Mouse (Mus musculus): ENCODE data around the gene Map2. TPM values are rescaled to one million over a fixed set of nuclear protein-coding genes. Genes with fewer than 3 reads are reported as not detected.

Map2 gene
- total and polyA plus RNA-seq, 2 experiments from 2014 or later, result 341 to 1,392 TPM

DNA sequence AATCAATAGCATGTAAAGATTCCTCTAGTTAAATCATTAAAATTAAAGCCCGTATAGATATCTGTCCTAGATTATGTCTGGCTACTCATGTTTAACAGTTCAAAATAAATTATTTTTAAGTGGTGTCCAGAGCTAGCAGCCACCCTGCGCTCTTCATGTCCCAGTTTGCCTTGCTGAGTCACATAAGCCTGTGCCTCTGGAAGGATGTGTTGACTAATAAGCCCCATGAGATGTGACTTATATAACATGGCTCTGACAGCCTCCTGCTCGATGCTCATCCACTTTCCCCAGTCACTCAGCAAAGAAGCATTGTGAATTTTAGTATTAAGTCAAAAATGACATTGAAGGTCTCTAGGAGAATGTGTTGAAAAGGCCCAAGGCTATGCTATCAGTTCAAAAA is 282.7 kb downstream of the Map2 start:
- WGBS, result 69% methylated on average over 3 of the region's 3 CpGs
- Histone ChIP-seq H3K27ac (ENCODE audit: low read depth, low read length) (no peak overlapping the region), H3K9me3 (ENCODE audit: low read length) (no peaks in the 10 kb centered on the region), H3K4me2 (ENCODE audit: low read depth, low read length, poor library complexity, severe bottlenecking) (no peak overlapping the region), H3K4me1 (ENCODE audit: insufficient read depth, low read length) (no peaks in the 10 kb centered on the region), H3K36me3 (ENCODE audit: insufficient read depth, low read length) (no peaks in the 10 kb centered on the region), H3K27me3 (ENCODE audit: insufficient read depth, low read length) (no peaks in the 10 kb centered on the region), H3K4me3 (ENCODE audit: low read depth, low read length) (no peak overlapping the region), H3K9ac (replicated peaks; ENCODE audit: low read length, poor library complexity, severe bottlenecking) (no peak overlapping the region)
- no peak for DNase-seq (ENCODE audit: low spot score)
- ATAC-seq (ENCODE audit: low FRiP score), result no peak; the same call in 1 of the 2 replicates
- TF ChIP-seq CTCF (IDR thresholded peaks at IDR 0.05), result no peak

DNA sequence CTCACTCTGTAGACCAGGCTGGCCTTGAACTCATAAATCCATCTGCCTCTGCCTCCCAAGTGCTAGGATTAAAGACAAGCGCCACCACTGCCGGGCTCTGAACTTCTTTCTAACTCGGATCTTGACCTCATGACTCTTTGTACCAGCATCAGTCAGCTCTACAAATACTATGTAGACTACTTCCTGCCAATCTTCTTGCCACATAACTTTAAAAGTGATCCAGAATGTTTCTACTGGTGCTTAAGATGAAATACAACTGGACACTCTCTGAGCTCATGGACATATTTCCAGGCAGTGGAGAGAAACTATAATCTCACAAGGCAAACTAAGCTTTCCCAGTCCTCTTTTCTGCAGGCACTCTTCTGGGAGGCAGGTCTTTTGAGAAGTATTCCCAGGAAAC is 284.3 kb downstream of the Map2 start:
- Histone ChIP-seq H3K9ac (replicated peaks; ENCODE audit: low read length, poor library complexity, severe bottlenecking) (no peak overlapping the region), H3K4me3 (ENCODE audit: low read depth, low read length) (no peak overlapping the region), H3K36me3 (ENCODE audit: insufficient read depth, low read length) (no peaks in the 10 kb centered on the region), H3K27ac (ENCODE audit: low read depth, low read length) (no peak overlapping the region), H3K4me1 (ENCODE audit: insufficient read depth, low read length) (no peaks in the 10 kb centered on the region), H3K27me3 (ENCODE audit: insufficient read depth, low read length) (no peaks in the 10 kb centered on the region), H3K9me3 (ENCODE audit: low read length) (no peaks in the 10 kb centered on the region), H3K4me2 (ENCODE audit: low read depth, low read length, poor library complexity, severe bottlenecking) (no peak overlapping the region)
- no peak for DNase-seq (ENCODE audit: low spot score)
- no peak for ATAC-seq (ENCODE audit: low FRiP score)
- TF ChIP-seq CTCF (IDR thresholded peaks at IDR 0.05), result no peak
- WGBS, result 72% methylated on average over 3 of the region's 3 CpGs

DNA sequence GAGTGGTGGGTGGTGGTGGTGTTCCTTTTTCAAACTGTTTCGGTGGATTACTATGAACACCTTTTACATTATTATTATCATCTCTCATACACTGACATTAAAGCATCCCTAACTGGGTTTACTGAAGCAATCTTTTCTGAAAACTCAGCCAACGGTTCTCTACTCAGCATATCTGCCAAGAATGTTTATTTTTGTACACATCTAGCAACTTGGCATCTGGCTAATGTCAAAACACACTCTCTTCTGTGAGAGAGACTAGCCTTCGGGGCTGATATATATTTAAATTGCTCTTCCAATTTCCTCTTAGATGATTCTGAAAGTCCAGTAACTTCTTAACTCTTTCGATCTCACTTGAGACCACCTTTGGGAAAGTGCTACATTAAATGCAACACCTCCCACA is 285.8 kb downstream of the Map2 start:
- WGBS, result 86% methylated on average over 4 of the region's 4 CpGs

DNA sequence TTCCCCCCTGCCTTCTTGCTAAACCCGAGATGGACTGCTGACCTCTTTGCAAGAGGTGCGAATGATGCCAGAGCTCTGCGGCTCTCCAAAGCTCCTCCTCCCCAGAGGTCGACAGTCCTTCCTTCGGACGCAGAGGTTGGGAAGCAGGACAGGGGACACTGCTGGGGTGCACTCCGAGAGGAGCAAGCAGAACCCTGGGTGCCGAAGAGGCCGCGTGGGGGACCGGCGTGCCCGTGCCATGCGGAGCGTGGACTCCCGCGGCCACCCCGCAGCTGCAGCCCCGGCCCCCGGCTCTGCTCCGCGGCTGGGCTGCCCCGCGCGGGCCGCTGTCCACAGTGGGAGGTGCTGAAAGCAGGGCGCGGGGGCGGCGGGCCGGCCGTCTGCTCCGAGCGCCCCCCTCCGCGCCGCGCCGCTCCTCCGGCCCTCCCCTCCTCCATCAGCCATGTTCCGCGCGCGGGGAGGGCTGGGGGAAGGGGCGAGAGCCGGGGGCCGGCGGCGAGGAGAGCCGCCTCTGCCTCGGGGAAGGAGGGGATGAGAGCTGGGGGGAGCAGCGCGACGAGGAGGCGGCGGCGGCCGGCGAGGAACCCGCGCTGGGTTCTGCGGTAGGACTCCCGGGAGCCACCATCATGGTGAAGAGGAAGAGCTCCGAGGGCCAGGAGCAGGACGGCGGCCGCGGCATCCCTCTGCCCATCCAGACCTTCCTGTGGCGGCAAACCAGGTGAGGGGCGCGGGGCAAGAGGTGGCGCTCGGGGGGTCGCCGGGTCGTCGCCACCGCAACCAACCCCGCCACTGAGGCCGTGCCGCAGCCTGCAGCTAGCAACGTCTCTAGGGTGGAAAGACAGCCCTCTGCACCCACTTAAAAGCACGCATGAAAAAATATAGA is 293.0 kb downstream of the Map2 start, which contains the start of gene Unc80:
Gene Unc80, plus strand, starts transcription at position 547 of the 883 bp plus-strand sequence.
- H3K27me3 ChIP-seq (ENCODE audit: insufficient read depth, low read length), result no peaks in the 10 kb centered on the region
- H3K9ac ChIP-seq (replicated peaks; ENCODE audit: low read length, poor library complexity, severe bottlenecking), result peak within 1 kb of the TSS; percentile 85
- TF ChIP-seq CTCF (IDR thresholded peaks at IDR 0.05), result no peak
- no peaks in the 10 kb centered on the region for H3K4me1 ChIP-seq (ENCODE audit: insufficient read depth, low read length)
- no peaks in the 10 kb centered on the region for H3K9me3 ChIP-seq (ENCODE audit: low read length)
- peak within 1 kb of the TSS; percentile 80 for H3K4me3 ChIP-seq (ENCODE audit: low read depth, low read length)
- H3K36me3 ChIP-seq (ENCODE audit: insufficient read depth, low read length), result no peaks in the 10 kb centered on the region
- under 1% methylated on average over 45 of the region's 83 CpGs for WGBS
- peak within 1 kb of the TSS; percentile 83 for H3K4me2 ChIP-seq (ENCODE audit: low read depth, low read length, poor library complexity, severe bottlenecking)
- ATAC-seq (ENCODE audit: low FRiP score) (peak; percentile 92), DNase-seq (ENCODE audit: low spot score) (peak; percentile 64)
- peak within 1 kb of the TSS; percentile 80 for H3K27ac ChIP-seq (ENCODE audit: low read depth, low read length)

More for the DNA sequence above, 285.8 kb downstream of the Map2 start:
- Histone ChIP-seq H3K9ac (replicated peaks; ENCODE audit: low read length, poor library complexity, severe bottlenecking) (no peak overlapping the region), H3K36me3 (ENCODE audit: insufficient read depth, low read length) (no peaks in the 10 kb centered on the region), H3K4me3 (ENCODE audit: low read depth, low read length) (no peak overlapping the region), H3K4me1 (ENCODE audit: insufficient read depth, low read length) (no peaks in the 10 kb centered on the region), H3K27me3 (ENCODE audit: insufficient read depth, low read length) (no peaks in the 10 kb centered on the region), H3K4me2 (ENCODE audit: low read depth, low read length, poor library complexity, severe bottlenecking) (no peak overlapping the region), H3K9me3 (ENCODE audit: low read length) (no peaks in the 10 kb centered on the region), H3K27ac (ENCODE audit: low read depth, low read length) (no peak overlapping the region)
- no peak for DNase-seq (ENCODE audit: low spot score)
- TF ChIP-seq CTCF (IDR thresholded peaks at IDR 0.05), result no peak
- no peak for ATAC-seq (ENCODE audit: low FRiP score)

DNA sequence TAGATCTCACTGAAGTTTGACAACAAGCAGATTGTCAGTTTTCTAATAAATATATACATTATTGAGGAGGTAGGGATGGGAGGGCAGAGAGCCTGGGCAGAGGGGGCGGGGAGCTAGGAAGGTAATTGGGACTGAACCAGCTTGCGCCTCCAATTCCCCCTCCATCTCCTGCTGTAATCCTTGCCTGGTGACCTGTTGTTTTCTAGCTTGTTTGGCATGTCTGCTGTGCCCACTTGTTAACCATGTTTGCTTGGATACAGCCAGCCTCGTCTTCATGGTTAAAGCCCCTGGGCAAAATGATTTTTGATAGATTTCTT is 293.6 kb downstream of the Map2 start:
- Histone ChIP-seq H3K27me3 (ENCODE audit: insufficient read depth, low read length) (no peaks in the 10 kb centered on the region), H3K27ac (ENCODE audit: low read depth, low read length) (peak overlapping the region; percentile 80), H3K9ac (replicated peaks; ENCODE audit: low read length, poor library complexity, severe bottlenecking) (peak overlapping the region; percentile 85), H3K4me1 (ENCODE audit: insufficient read depth, low read length) (no peaks in the 10 kb centered on the region), H3K4me2 (ENCODE audit: low read depth, low read length, poor library complexity, severe bottlenecking) (peak overlapping the region; percentile 83), H3K4me3 (ENCODE audit: low read depth, low read length) (peak overlapping the region; percentile 80), H3K9me3 (ENCODE audit: low read length) (no peaks in the 10 kb centered on the region), H3K36me3 (ENCODE audit: insufficient read depth, low read length) (peaks cover 4% of the 10 kb centered on the region; the same call in 1 of the 2 replicates)
- WGBS, result 0% methylated on average over 3 of the region's 3 CpGs
- ATAC-seq (ENCODE audit: low FRiP score) (peak; percentile 48; the same call in 1 of the 2 replicates), DNase-seq (ENCODE audit: low spot score) (peak; percentile 37)
- no peak for TF ChIP-seq CTCF (IDR thresholded peaks at IDR 0.05)

DNA sequence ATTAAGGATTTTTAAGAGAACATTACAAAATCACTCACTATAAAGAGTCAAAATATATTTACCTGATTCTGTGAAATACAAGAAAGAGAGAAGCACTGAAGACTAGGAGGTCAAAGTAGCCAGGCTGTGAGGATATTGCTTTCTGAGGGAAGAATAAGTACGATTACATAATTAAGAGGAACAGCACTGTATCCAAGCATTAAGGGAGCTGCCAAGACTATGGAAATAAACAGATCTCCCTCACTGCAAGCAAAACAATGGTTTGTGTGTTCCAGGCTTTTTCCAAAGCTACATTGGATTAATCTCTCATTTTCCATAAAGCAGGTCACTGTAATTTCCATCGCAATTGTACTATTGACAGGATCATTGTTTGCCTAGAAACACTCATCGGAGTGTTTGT is 307.7 kb downstream of the Map2 start:
- Histone ChIP-seq H3K36me3 (ENCODE audit: insufficient read depth, low read length) (peaks cover 3% of the 10 kb centered on the region; the same call in 1 of the 2 replicates), H3K9ac (replicated peaks; ENCODE audit: low read length, poor library complexity, severe bottlenecking) (no peak overlapping the region), H3K4me1 (ENCODE audit: insufficient read depth, low read length) (no peaks in the 10 kb centered on the region), H3K9me3 (ENCODE audit: low read length) (no peaks in the 10 kb centered on the region), H3K4me2 (ENCODE audit: low read depth, low read length, poor library complexity, severe bottlenecking) (no peak overlapping the region), H3K4me3 (ENCODE audit: low read depth, low read length) (no peak overlapping the region), H3K27ac (ENCODE audit: low read depth, low read length) (no peak overlapping the region), H3K27me3 (ENCODE audit: insufficient read depth, low read length) (no peaks in the 10 kb centered on the region)
- DNase-seq (ENCODE audit: low spot score) (no peak), ATAC-seq (ENCODE audit: low FRiP score) (no peak)
- TF ChIP-seq CTCF (IDR thresholded peaks at IDR 0.05), result no peak
- WGBS, result 83% methylated on average over 3 of the region's 3 CpGs

Other genes starting within 250 kb of the Map2 start
- not detected in 2 replicates for gene Crygf, start 248.8 kb upstream of the Map2 start, total RNA-seq (2014; rRNA removed)
- not detected in 2 replicates for gene Crygf, start 248.8 kb upstream of the Map2 start, polyA plus RNA-seq (2015; fragmentation: Nextera tagmentation; extraction: Ambion mirVana)